Mouse (Mus musculus) liver, embryonic 13.5 days (tissue): ENCODE results near the gene Ank. TPM values are rescaled to one million over a fixed set of nuclear protein-coding genes. Genes with fewer than 3 reads are reported as not detected.
A peak's percentile ranks its signal among the peaks of the same experiment; 100 is the strongest.

ENCODE experiments used
- ATAC-seq: fragments of 200-750 bp; cut with Nextera tagmentation; 2 replicates; pipeline ENCODE4 v1.8.0; 2017; ENCODE audit warnings: low read depth, mild to moderate bottlenecking, moderate number of reproducible peaks, moderate library complexity
- DNase-seq: peaks from one replicate; pipeline ENCODE4 v3.0.0; 2022
- H3K27ac ChIP-seq: fragments of 300-500 bp; sonication (generic); 2 replicates; pipeline ENCODE4 v1.5.1; 2015; ENCODE audit warnings: moderate library complexity, mild to moderate bottlenecking, inconsistent platforms
- H3K27me3 ChIP-seq: fragments of 300-500 bp; sonication (generic); 2 replicates; pipeline ENCODE4 v1.6.1; 2015; ENCODE audit warnings: mild to moderate bottlenecking, inconsistent platforms
- H3K36me3 ChIP-seq: fragments of 300-500 bp; sonication (generic); 2 replicates; pipeline ENCODE4 v1.6.1; 2015; ENCODE audit warnings: mild to moderate bottlenecking, inconsistent platforms
- H3K4me1 ChIP-seq: fragments of 300-500 bp; sonication (generic); replicated peaks from 2 replicates; pipeline ENCODE4 v1.6.1; 2015; ENCODE audit warnings: inconsistent platforms
- H3K4me2 ChIP-seq: fragments of 300-500 bp; sonication (generic); 2 replicates; pipeline ENCODE4 v1.6.1; 2015; ENCODE audit warnings: inconsistent platforms, mild to moderate bottlenecking, moderate library complexity
- H3K4me3 ChIP-seq: fragments of 300-500 bp; sonication (generic); replicated peaks from 2 replicates; pipeline ENCODE4 v1.5.1; 2015; ENCODE audit warnings: mild to moderate bottlenecking, inconsistent platforms
- H3K9ac ChIP-seq: fragments of 300-500 bp; sonication (generic); 2 replicates; pipeline ENCODE4 v1.6.1; 2015; ENCODE audit warnings: mild to moderate bottlenecking, inconsistent platforms
- H3K9me3 ChIP-seq: fragments of 300-500 bp; sonication (generic); replicated peaks from 2 replicates; pipeline ENCODE4 v1.6.1; 2016; ENCODE audit warnings: inconsistent platforms
- WGBS: fragments of 180-500 bp; shearing (Covaris S2); methylation state at CpG from one replicate; pipeline ENCODE4 v1.1.7; 2015; ENCODE audit not compliant: insufficient replicate concordance; 5-methylcytosine and 5-hydroxymethylcytosine counted together
- polyA plus RNA-seq: library from polyadenylated mRNA; unstranded; fragments of >200 nt; fragmentation: Nextera tagmentation; extraction: Ambion mirVana; gene quantifications from 2 replicates; pipeline ENCODE4 v1.2.1, GENCODE M21; 2015

Ank gene
- polyA plus RNA-seq, 1 experiment from 2014 or later, result 11.1 TPM

GRCm38 (mm10) chr15:27519857-27520256, 53.4 kb downstream of the Ank start:
- Histone ChIP-seq H3K27ac (no peak overlapping the region), H3K27me3 (no peaks in the 10 kb centered on the region), H3K4me1 (peaks cover 36% of the 10 kb centered on the region), H3K9me3 (no peaks in the 10 kb centered on the region), H3K4me3 (no peak overlapping the region), H3K4me2 (no peak overlapping the region), H3K36me3 (no peaks in the 10 kb centered on the region), H3K9ac (no peak overlapping the region)
- DNase-seq (no peak), ATAC-seq (no peak)
- WGBS, result 68% methylated on average over 7 of the region's 7 CpGs

- WGBS, result 60% methylated on average over 12 of the region's 12 CpGs
- Histone ChIP-seq H3K4me3 (no peak overlapping the region), H3K4me2 (no peak overlapping the region), H3K36me3 (no peaks in the 10 kb centered on the region), H3K27me3 (no peaks in the 10 kb centered on the region), H3K9me3 (no peaks in the 10 kb centered on the region), H3K27ac (no peak overlapping the region), H3K9ac (no peak overlapping the region), H3K4me1 (peaks cover 37% of the 10 kb centered on the region)
- no peak for ATAC-seq
- DNase-seq, result no peak
These were observed 58.9 kb downstream of the Ank start for GRCm38 (mm10) chr15:27525233-27526005.

GRCm38 (mm10) chr15:27528896-27529295, 62.4 kb downstream of the Ank start:
- H3K27ac ChIP-seq, result no peak overlapping the region
- DNase-seq (no peak), ATAC-seq (no peak)
- no peaks in the 10 kb centered on the region for H3K9me3 ChIP-seq
- H3K36me3 ChIP-seq, result no peaks in the 10 kb centered on the region
- 55% methylated on average over 4 of the region's 4 CpGs for WGBS
- H3K9ac ChIP-seq, result no peak overlapping the region
- peaks cover 26% of the 10 kb centered on the region for H3K4me1 ChIP-seq
- no peak overlapping the region for H3K4me2 ChIP-seq
- H3K27me3 ChIP-seq, result no peaks in the 10 kb centered on the region
- H3K4me3 ChIP-seq, result no peak overlapping the region

GRCm38 (mm10) chr15:27530023-27530422, 63.5 kb downstream of the Ank start:
- H3K9me3 ChIP-seq, result no peaks in the 10 kb centered on the region
- ATAC-seq (no peak), DNase-seq (no peak)
- no peak overlapping the region for H3K4me2 ChIP-seq
- no peak overlapping the region for H3K9ac ChIP-seq
- 51% methylated on average over 4 of the region's 4 CpGs for WGBS
- no peak overlapping the region for H3K27ac ChIP-seq
- H3K36me3 ChIP-seq, result no peaks in the 10 kb centered on the region
- no peak overlapping the region for H3K4me3 ChIP-seq
- H3K27me3 ChIP-seq, result no peaks in the 10 kb centered on the region
- H3K4me1 ChIP-seq, result peaks cover 16% of the 10 kb centered on the region

- H3K9ac ChIP-seq, result no peak overlapping the region
- 39% methylated on average over 3 of the region's 3 CpGs for WGBS
- no peak for ATAC-seq
These were observed 66.6 kb downstream of the Ank start for GRCm38 (mm10) chr15:27533036-27533435.

GRCm38 (mm10) chr15:27535681-27536080, 69.2 kb downstream of the Ank start:
- Histone ChIP-seq H3K36me3 (no peaks in the 10 kb centered on the region), H3K9me3 (no peaks in the 10 kb centered on the region), H3K4me2 (no peak overlapping the region), H3K4me3 (no peak overlapping the region), H3K27ac (no peak overlapping the region), H3K4me1 (peaks cover 13% of the 10 kb centered on the region; the same call in 1 of the 2 replicates), H3K27me3 (no peaks in the 10 kb centered on the region), H3K9ac (no peak overlapping the region)
- ATAC-seq, result no peak
- no peak for DNase-seq
- WGBS, result 85% methylated on average over 4 of the region's 4 CpGs

More at GRCm38 (mm10) chr15:27533036-27533435, 66.6 kb downstream of the Ank start:
- Histone ChIP-seq H3K27ac (no peak overlapping the region), H3K4me2 (no peak overlapping the region), H3K36me3 (no peaks in the 10 kb centered on the region), H3K4me3 (no peak overlapping the region), H3K9me3 (no peaks in the 10 kb centered on the region), H3K4me1 (peaks cover 15% of the 10 kb centered on the region; the same call in 1 of the 2 replicates), H3K27me3 (no peaks in the 10 kb centered on the region)
- no peak for DNase-seq

- Histone ChIP-seq H3K4me3 (no peak overlapping the region), H3K27ac (no peak overlapping the region), H3K4me1 (peaks cover 13% of the 10 kb centered on the region; the same call in 1 of the 2 replicates), H3K36me3 (no peaks in the 10 kb centered on the region), H3K9me3 (no peaks in the 10 kb centered on the region), H3K9ac (no peak overlapping the region), H3K4me2 (no peak overlapping the region), H3K27me3 (no peaks in the 10 kb centered on the region)
- DNase-seq, result no peak
- WGBS, result 88% methylated on average over 7 of the region's 7 CpGs
- no peak for ATAC-seq
These were observed 69.7 kb downstream of the Ank start for GRCm38 (mm10) chr15:27536186-27536585.

- Histone ChIP-seq H3K27me3 (no peaks in the 10 kb centered on the region), H3K27ac (no peak overlapping the region), H3K4me3 (no peak overlapping the region), H3K4me2 (no peak overlapping the region), H3K9ac (no peak overlapping the region), H3K4me1 (peaks cover 13% of the 10 kb centered on the region; the same call in 1 of the 2 replicates), H3K9me3 (no peaks in the 10 kb centered on the region), H3K36me3 (no peaks in the 10 kb centered on the region)
- 53% methylated on average over 5 of the region's 5 CpGs for WGBS
- ATAC-seq, result no peak
- DNase-seq, result no peak
These were observed 70.3 kb downstream of the Ank start for GRCm38 (mm10) chr15:27536771-27537170.

- 59% methylated on average over 4 of the region's 4 CpGs for WGBS
These were observed 71.2 kb downstream of the Ank start for GRCm38 (mm10) chr15:27537519-27538223.

GRCm38 (mm10) chr15:27539745-27540144, 73.3 kb downstream of the Ank start:
- no peak for DNase-seq
- no peak overlapping the region for H3K4me2 ChIP-seq

More at GRCm38 (mm10) chr15:27537519-27538223, 71.2 kb downstream of the Ank start:
- Histone ChIP-seq H3K9me3 (no peaks in the 10 kb centered on the region), H3K4me3 (no peak overlapping the region), H3K27ac (no peak overlapping the region), H3K4me1 (peaks cover 13% of the 10 kb centered on the region; the same call in 1 of the 2 replicates), H3K4me2 (no peak overlapping the region), H3K36me3 (no peaks in the 10 kb centered on the region), H3K27me3 (no peaks in the 10 kb centered on the region), H3K9ac (no peak overlapping the region)
- DNase-seq, result no peak
- ATAC-seq, result 0 out of 2 replicates have a peak, but pooled peaks have one; percentile 33

GRCm38 (mm10) chr15:27545203-27545602, 78.7 kb downstream of the Ank start:
- Histone ChIP-seq H3K4me1 (peaks cover 16% of the 10 kb centered on the region), H3K9me3 (no peaks in the 10 kb centered on the region), H3K27me3 (no peaks in the 10 kb centered on the region), H3K4me3 (no peak overlapping the region), H3K27ac (no peak overlapping the region), H3K9ac (no peak overlapping the region), H3K36me3 (peaks cover 27% of the 10 kb centered on the region), H3K4me2 (no peak overlapping the region)
- 87% methylated on average over 10 of the region's 10 CpGs for WGBS
- DNase-seq (no peak), ATAC-seq (no peak)

More at GRCm38 (mm10) chr15:27539745-27540144, 73.3 kb downstream of the Ank start:
- peaks cover 13% of the 10 kb centered on the region; the same call in 1 of the 2 replicates for H3K4me1 ChIP-seq
- no peak overlapping the region for H3K27ac ChIP-seq
- no peaks in the 10 kb centered on the region for H3K9me3 ChIP-seq
- no peak overlapping the region for H3K4me3 ChIP-seq
- WGBS, result 86% methylated on average over 9 of the region's 9 CpGs
- no peak overlapping the region for H3K9ac ChIP-seq
- H3K27me3 ChIP-seq, result no peaks in the 10 kb centered on the region
- no peak for ATAC-seq
- peaks cover 3% of the 10 kb centered on the region; the same call in 1 of the 2 replicates for H3K36me3 ChIP-seq
